Mouse (Mus musculus) lung, postnatal 0 days (tissue): ENCODE data around the gene Hdac7.

Experiments
- CTCF ChIP-seq: IDR thresholded peaks from 2 replicates; pipeline ENCODE4 v1.5.1; 2016; ENCODE audit warnings: antibody characterized with exemption, mild to moderate bottlenecking
- EP300 ChIP-seq: IDR thresholded peaks from 2 replicates; pipeline ENCODE4 v1.6.1; 2016; ENCODE audit warnings: antibody characterized with exemption, mild to moderate bottlenecking, control low read depth

- TF ChIP-seq CTCF (no peak), EP300 (no peak)
Observed at GRCm38 (mm10) chr15:97836894-97837247, 7.4 kb downstream of the Hdac7 start.
